Mouse (Mus musculus): Measurements from ENCODE around the gene Foxn4. TPM values are rescaled to one million over a fixed set of nuclear protein-coding genes. Genes with fewer than 3 reads are reported as not detected.

Foxn4 gene
- polyA plus RNA-seq, 1 experiment from 2014 or later, result 0.62 TPM

GRCm38 (mm10) chr5:114269499-114269898, 4.1 kb downstream of the Foxn4 start:
- Histone ChIP-seq H3K9ac (no peak overlapping the region), H3K4me3 (no peak overlapping the region), H3K36me3 (no peaks in the 10 kb centered on the region), H3K4me1 (peaks cover 22% of the 10 kb centered on the region), H3K27ac (no peak overlapping the region), H3K4me2 (replicated peaks) (no peak overlapping the region), H3K27me3 (replicated peaks) (peaks cover 86% of the 10 kb centered on the region), H3K9me3 (no peaks in the 10 kb centered on the region)
- WGBS, result 77% methylated on average over 7 of the region's 7 CpGs
- no peak for ATAC-seq (ENCODE audit: low FRiP score, low read depth)

- Histone ChIP-seq H3K27ac (no peak overlapping the region), H3K9me3 (no peaks in the 10 kb centered on the region), H3K27me3 (replicated peaks) (peaks cover 77% of the 10 kb centered on the region), H3K4me3 (no peak overlapping the region), H3K9ac (no peak overlapping the region), H3K4me2 (replicated peaks) (no peak overlapping the region), H3K4me1 (peaks cover 22% of the 10 kb centered on the region), H3K36me3 (no peaks in the 10 kb centered on the region)
- ATAC-seq (ENCODE audit: low FRiP score, low read depth), result no peak
- 48% methylated on average over 7 of the region's 7 CpGs for WGBS
These were observed 5.0 kb downstream of the Foxn4 start for GRCm38 (mm10) chr5:114268646-114269045.

- H3K9ac ChIP-seq, result no peak overlapping the region
- no peaks in the 10 kb centered on the region for H3K36me3 ChIP-seq
- no peaks in the 10 kb centered on the region for H3K9me3 ChIP-seq
- no peak overlapping the region for H3K4me2 ChIP-seq (replicated peaks)
- H3K27ac ChIP-seq, result no peak overlapping the region
- WGBS, result 93% methylated on average over 8 of the region's 8 CpGs
- peaks cover 46% of the 10 kb centered on the region for H3K27me3 ChIP-seq (replicated peaks)
- no peak overlapping the region for H3K4me3 ChIP-seq
- no peak for ATAC-seq (ENCODE audit: low FRiP score, low read depth)
- H3K4me1 ChIP-seq, result peaks cover 16% of the 10 kb centered on the region
These were observed 8.8 kb downstream of the Foxn4 start for GRCm38 (mm10) chr5:114264791-114265190.

GRCm38 (mm10) chr5:114264030-114264459, 9.6 kb downstream of the Foxn4 start:
- no peaks in the 10 kb centered on the region for H3K36me3 ChIP-seq
- H3K27me3 ChIP-seq (replicated peaks), result peaks cover 41% of the 10 kb centered on the region
- H3K4me2 ChIP-seq (replicated peaks), result no peak overlapping the region
- H3K4me3 ChIP-seq, result no peak overlapping the region
- 51% methylated on average over 8 of the region's 8 CpGs for WGBS
- ATAC-seq (ENCODE audit: low FRiP score, low read depth), result peak; percentile 83
- H3K9ac ChIP-seq, result no peak overlapping the region
- no peaks in the 10 kb centered on the region for H3K9me3 ChIP-seq
- peaks cover 16% of the 10 kb centered on the region for H3K4me1 ChIP-seq
- no peak overlapping the region for H3K27ac ChIP-seq

GRCm38 (mm10) chr5:114261494-114261893, 12.1 kb downstream of the Foxn4 start:
- H3K4me2 ChIP-seq (replicated peaks), result no peak overlapping the region
- H3K9me3 ChIP-seq, result no peaks in the 10 kb centered on the region
- H3K4me1 ChIP-seq, result peaks cover 13% of the 10 kb centered on the region
- H3K27ac ChIP-seq, result no peak overlapping the region
- H3K4me3 ChIP-seq, result no peak overlapping the region
- H3K36me3 ChIP-seq, result no peaks in the 10 kb centered on the region
- ATAC-seq (ENCODE audit: low FRiP score, low read depth), result no peak
- peaks cover 23% of the 10 kb centered on the region for H3K27me3 ChIP-seq (replicated peaks)
- H3K9ac ChIP-seq, result no peak overlapping the region

GRCm38 (mm10) chr5:114259495-114259894, 14.1 kb downstream of the Foxn4 start:
- ATAC-seq (ENCODE audit: low FRiP score, low read depth), result no peak
- Histone ChIP-seq H3K4me1 (peaks cover 13% of the 10 kb centered on the region), H3K4me3 (no peak overlapping the region), H3K9me3 (no peaks in the 10 kb centered on the region), H3K27me3 (replicated peaks) (peaks cover 24% of the 10 kb centered on the region; the same call in 1 of the 2 replicates), H3K27ac (no peak overlapping the region), H3K36me3 (no peaks in the 10 kb centered on the region), H3K4me2 (replicated peaks) (no peak overlapping the region), H3K9ac (no peak overlapping the region)
- 80% methylated on average over 10 of the region's 10 CpGs for WGBS

GRCm38 (mm10) chr5:114248174-114248589, 25.4 kb downstream of the Foxn4 start:
- no peaks in the 10 kb centered on the region for H3K9me3 ChIP-seq
- 17% methylated on average over 14 of the region's 14 CpGs for WGBS
- H3K27me3 ChIP-seq (replicated peaks), result peaks cover 16% of the 10 kb centered on the region
- H3K36me3 ChIP-seq, result no peaks in the 10 kb centered on the region
- H3K4me2 ChIP-seq (replicated peaks), result peak overlapping the region; percentile 45
- H3K9ac ChIP-seq, result peak overlapping the region; percentile 29; the same call in 1 of the 2 replicates
- H3K4me3 ChIP-seq, result 0 out of 2 replicates have a peak overlapping the region, but pooled peaks have one; percentile 3
- ATAC-seq (ENCODE audit: low FRiP score, low read depth), result peak; percentile 44; the same call in 1 of the 2 replicates
- peaks cover 6% of the 10 kb centered on the region; the same call in 1 of the 2 replicates for H3K4me1 ChIP-seq
- H3K27ac ChIP-seq, result no peak overlapping the region

DNA sequence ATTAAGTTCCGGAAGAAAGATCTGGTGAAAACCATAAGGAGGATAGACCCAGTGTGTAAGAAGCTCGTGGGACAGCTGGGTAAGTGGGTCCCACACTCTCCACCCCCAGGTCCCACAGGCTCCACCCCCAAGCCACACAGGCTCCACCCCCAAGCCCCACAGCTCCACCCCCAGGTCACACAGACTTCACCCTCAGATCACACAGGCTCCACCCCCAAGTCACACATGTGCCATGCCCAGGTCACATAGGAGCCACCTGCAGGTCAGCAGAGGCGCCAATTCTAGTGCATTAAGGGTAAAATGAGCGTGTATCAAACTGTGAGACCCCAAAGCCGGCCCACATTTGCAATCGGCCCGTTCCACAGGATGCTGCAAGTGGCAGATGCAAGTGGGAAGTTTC, 27.1 kb downstream of the Foxn4 start:
- ATAC-seq (ENCODE audit: low FRiP score, low read depth), result no peak
- H3K36me3 ChIP-seq, result no peaks in the 10 kb centered on the region

DNA sequence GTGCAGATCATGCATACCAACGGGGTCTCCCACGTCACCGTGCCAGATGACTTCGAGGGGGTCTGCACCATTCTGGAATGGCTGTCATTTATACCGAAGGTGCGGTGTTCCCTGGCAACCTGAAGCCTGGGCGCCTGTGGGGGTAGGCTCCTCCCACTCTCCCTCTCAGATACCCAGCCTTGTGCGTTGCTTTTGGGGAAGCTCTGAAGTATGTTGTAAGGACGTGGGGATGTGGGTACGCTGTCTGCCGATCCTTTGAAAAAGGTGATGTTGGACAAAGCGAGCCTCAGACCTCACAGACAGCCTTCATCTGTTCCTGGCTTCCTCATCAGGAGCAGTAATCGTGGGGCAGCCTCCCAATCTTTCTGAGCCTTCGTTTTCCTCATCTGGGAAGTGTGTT, 33.9 kb downstream of the Foxn4 start:
- Histone ChIP-seq H3K36me3 (no peaks in the 10 kb centered on the region), H3K27me3 (replicated peaks) (peaks cover 7% of the 10 kb centered on the region; the same call in 1 of the 2 replicates), H3K4me2 (replicated peaks) (no peak overlapping the region), H3K9me3 (no peaks in the 10 kb centered on the region), H3K9ac (no peak overlapping the region), H3K4me1 (no peaks in the 10 kb centered on the region), H3K4me3 (no peak overlapping the region), H3K27ac (no peak overlapping the region)
- 50% methylated on average over 14 of the region's 14 CpGs for WGBS
- no peak for ATAC-seq (ENCODE audit: low FRiP score, low read depth)

More for the DNA sequence above, 27.1 kb downstream of the Foxn4 start:
- Histone ChIP-seq H3K4me1 (peaks cover 6% of the 10 kb centered on the region; the same call in 1 of the 2 replicates), H3K27ac (no peak overlapping the region), H3K9me3 (no peaks in the 10 kb centered on the region), H3K27me3 (replicated peaks) (peaks cover 13% of the 10 kb centered on the region), H3K4me2 (replicated peaks) (no peak overlapping the region), H3K4me3 (no peak overlapping the region), H3K9ac (no peak overlapping the region)
- 84% methylated on average over 7 of the region's 7 CpGs for WGBS

- 31% methylated on average over 7 of the region's 7 CpGs for WGBS
- no peaks in the 10 kb centered on the region for H3K9me3 ChIP-seq
These were observed 34.7 kb downstream of the Foxn4 start for GRCm38 (mm10) chr5:114238924-114239323.

GRCm38 (mm10) chr5:114228901-114229300, 44.7 kb downstream of the Foxn4 start:
- 80% methylated on average over 5 of the region's 5 CpGs for WGBS
- no peak overlapping the region for H3K4me3 ChIP-seq
- no peaks in the 10 kb centered on the region for H3K4me1 ChIP-seq
- H3K36me3 ChIP-seq, result no peaks in the 10 kb centered on the region
- ATAC-seq (ENCODE audit: low FRiP score, low read depth), result no peak
- H3K27me3 ChIP-seq (replicated peaks), result no peaks in the 10 kb centered on the region
- no peak overlapping the region for H3K27ac ChIP-seq
- H3K4me2 ChIP-seq (replicated peaks), result no peak overlapping the region
- H3K9me3 ChIP-seq, result peaks cover 6% of the 10 kb centered on the region
- no peak overlapping the region for H3K9ac ChIP-seq

More at GRCm38 (mm10) chr5:114238924-114239323, 34.7 kb downstream of the Foxn4 start:
- no peak for ATAC-seq (ENCODE audit: low FRiP score, low read depth)
- H3K4me2 ChIP-seq (replicated peaks), result no peak overlapping the region
- no peak overlapping the region for H3K4me3 ChIP-seq
- no peak overlapping the region for H3K27ac ChIP-seq
- H3K4me1 ChIP-seq, result no peaks in the 10 kb centered on the region
- peaks cover 7% of the 10 kb centered on the region; the same call in 1 of the 2 replicates for H3K27me3 ChIP-seq (replicated peaks)
- no peak overlapping the region for H3K9ac ChIP-seq
- H3K36me3 ChIP-seq, result no peaks in the 10 kb centered on the region

DNA sequence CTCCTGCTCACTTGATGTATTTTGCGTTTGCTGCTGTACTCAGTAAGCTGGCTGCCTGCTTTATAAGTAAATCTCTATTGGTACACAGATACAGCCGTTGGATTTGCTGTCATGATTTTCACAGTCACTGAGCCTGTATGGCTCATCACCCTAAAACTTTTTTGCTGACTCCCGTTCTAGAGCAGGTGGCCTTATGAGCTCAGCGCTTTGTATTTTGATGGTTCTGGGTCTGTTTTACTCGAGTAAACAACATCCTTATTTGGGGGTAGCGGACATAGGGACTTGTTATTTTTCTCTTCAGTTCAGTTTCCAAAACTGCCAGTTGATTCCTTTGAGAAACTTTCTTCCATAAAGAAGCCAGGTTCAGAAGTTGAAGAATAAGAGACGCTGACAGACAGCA, 47.6 kb downstream of the Foxn4 start:
- Histone ChIP-seq H3K9ac (no peak overlapping the region), H3K9me3 (peaks cover 6% of the 10 kb centered on the region), H3K4me2 (replicated peaks) (no peak overlapping the region), H3K27me3 (replicated peaks) (no peaks in the 10 kb centered on the region), H3K4me3 (no peak overlapping the region), H3K36me3 (no peaks in the 10 kb centered on the region), H3K27ac (no peak overlapping the region), H3K4me1 (no peaks in the 10 kb centered on the region)
- no peak for ATAC-seq (ENCODE audit: low FRiP score, low read depth)
- WGBS, result 93% methylated on average over 7 of the region's 7 CpGs

DNA sequence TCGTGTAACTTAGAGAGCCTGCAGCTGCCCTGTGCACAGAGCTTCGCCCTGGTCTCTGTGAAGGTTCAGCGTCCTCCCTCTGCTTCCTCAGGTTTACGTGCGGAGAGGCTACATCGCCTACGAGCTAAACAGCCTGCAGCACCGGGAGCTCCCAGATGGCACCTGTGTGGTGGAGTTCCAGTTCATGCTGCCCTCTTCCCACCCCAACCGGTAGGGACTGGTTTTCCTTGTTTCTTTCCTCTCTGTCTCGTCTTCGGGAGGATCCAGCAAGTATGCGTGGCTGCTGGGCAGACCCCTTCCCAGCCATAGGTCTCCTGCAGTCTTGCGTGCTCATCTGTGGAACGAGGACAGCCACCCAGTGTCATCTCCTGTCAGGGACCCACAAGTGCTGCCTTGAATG, 54.8 kb downstream of the Foxn4 start:
- H3K9ac ChIP-seq, result no peak overlapping the region
- H3K27me3 ChIP-seq (replicated peaks), result no peaks in the 10 kb centered on the region
- no peak overlapping the region for H3K4me3 ChIP-seq
- no peak overlapping the region for H3K27ac ChIP-seq
- no peak for ATAC-seq (ENCODE audit: low FRiP score, low read depth)
- H3K36me3 ChIP-seq, result no peaks in the 10 kb centered on the region
- WGBS, result 83% methylated on average over 14 of the region's 14 CpGs
- H3K4me2 ChIP-seq (replicated peaks), result no peak overlapping the region
- no peaks in the 10 kb centered on the region for H3K9me3 ChIP-seq
- H3K4me1 ChIP-seq, result no peaks in the 10 kb centered on the region
